Mouse (Mus musculus) frontal cortex, postnatal 10 days (tissue): ENCODE measurements around the gene Gjc2.

Experiments
- DNase-seq, 2 experiments: peaks; one replicate each; pipeline ENCODE4 v3.0.0; 2022; ENCODE audit warnings: low spot score in 2 of 2, mixed read lengths in 1 of 2

Gjc2 gene

GRCm38 (mm10) chr11:59161398-59161797 is 21.6 kb downstream of the Gjc2 start:
- DNase-seq = no peak

GRCm38 (mm10) chr11:59159558-59159957 is 23.5 kb downstream of the Gjc2 start:
- DNase-seq = no peak

DNA sequence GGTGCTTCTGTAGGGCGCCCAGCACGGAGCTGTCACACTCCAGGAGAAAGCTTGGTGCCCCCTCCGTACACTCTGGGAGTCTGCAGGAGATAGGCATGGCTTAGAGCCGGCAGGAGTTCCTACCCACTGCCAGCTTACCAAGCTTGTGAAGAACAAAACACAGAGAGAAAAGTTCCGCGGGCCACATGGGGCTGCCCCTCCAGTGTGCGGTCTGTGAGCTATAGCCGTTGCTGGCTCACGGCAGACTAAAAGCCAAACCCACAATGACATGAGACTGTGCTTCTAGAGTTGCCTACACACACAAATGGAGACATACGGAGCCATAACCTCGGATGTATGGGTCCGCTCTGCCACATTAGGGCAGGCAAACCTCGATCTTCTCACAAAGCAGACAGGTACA is 23.9 kb downstream of the Gjc2 start:
- DNase-seq = no peak

GRCm38 (mm10) chr11:59155900-59156299 is 27.1 kb downstream of the Gjc2 start:
- DNase-seq = no peak

- no peak for DNase-seq
These were observed 28.8 kb downstream of the Gjc2 start for GRCm38 (mm10) chr11:59154220-59154619.

DNA sequence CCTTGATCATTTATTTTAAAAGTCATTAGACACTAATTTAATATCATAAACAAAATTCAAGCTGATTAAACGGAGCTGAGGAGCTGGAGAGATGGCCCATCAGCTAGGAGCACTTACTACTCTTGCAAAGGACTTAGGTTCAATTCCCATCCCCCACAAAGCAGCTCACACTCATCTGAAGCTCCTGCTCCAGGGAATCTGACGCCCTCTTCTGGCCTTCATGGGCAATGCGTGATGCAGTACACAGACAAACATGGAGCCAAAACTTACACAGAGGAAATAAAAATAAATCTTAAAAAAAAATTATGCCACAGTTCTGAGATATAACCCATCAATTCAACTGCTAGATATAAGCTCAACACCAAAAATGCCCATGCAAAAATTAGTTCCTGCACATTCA is 31.3 kb downstream of the Gjc2 start:
- no peak for DNase-seq

GRCm38 (mm10) chr11:59149302-59149701 is 33.7 kb downstream of the Gjc2 start:
- no peak for DNase-seq

GRCm38 (mm10) chr11:59142962-59143361 is 40.1 kb downstream of the Gjc2 start:
- no peak for DNase-seq

- no peak for DNase-seq
These were observed 41.1 kb downstream of the Gjc2 start for GRCm38 (mm10) chr11:59141772-59142370.

DNA sequence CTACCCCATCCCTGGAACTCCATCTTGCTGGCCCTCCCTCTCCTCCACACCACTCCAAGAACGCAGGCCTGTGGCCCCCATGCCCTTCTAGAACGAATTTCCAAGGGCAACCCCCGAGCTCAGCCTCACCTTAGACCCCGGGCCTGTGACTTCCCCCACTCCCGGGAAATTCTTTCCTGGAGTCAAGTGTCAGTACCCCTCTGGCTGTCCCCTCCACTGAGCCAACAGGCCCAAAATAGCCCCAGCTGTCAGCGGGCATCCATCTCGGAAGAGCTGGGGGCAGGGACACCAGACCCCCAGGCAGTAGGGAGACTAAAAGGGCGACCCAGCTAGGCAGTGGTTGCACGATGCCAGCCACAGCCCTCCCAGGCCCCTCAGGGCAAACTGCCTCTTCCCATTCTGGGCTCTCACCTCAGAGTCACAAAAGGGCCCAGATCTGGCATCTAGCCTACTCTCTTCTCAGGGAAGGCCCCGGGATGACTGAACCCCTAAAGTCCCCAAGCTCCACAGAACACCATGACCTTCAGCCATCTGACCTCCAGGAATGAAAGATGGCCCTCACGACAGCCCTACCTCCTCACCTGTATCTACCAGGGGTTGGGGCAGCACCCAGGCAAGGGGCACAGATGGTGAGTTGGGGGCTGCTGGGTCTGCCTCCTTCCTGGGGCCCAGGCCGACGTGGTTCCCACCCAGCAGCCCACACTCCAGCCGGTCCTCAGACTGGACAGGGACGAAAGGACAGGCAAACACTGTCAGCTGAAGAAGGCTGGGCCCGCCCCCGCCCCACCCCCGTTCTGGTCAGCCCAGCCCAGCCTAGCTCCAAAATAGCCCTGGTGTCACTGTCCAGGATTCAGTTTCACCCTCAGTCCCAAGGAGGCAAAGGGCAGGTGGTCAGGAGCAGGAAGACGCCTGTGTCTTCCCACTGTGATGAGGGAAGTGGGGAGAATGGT is 44.2 kb downstream of the Gjc2 start:
- DNase-seq = no peak

GRCm38 (mm10) chr11:59136994-59137706 is 45.9 kb downstream of the Gjc2 start:
- DNase-seq = no peak

DNA sequence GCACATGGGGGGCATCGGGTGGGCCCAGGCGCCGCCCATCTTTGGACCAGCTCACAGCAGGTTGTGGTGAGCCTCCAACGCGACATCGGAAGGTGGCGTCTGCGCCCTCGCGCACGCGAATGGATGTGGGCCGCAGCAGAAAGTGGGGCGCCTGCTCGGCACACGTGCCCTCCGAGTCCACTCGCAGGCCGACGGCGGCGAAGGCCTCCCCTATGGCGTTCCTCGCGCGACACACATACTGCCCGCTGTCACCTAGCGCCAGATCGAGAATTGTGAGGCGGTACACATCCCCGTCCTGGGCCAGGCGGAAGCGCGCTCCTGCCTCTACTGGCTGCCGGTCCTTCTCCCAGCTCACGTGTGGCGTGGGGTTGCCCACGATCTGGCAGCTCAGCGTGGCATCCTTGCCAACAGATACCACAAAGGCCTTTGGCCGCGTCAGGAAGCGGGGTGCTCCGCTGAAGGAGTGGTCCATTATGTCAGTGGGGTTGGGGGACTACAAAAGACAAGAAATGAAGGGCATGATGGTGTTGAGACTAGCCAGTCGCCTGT is 47.0 kb downstream of the Gjc2 start, which contains the start of gene Obscn:
Obscn (minus strand) TSS at position 499 of the 549 bp plus-strand sequence.
- DNase-seq = no peak

DNA sequence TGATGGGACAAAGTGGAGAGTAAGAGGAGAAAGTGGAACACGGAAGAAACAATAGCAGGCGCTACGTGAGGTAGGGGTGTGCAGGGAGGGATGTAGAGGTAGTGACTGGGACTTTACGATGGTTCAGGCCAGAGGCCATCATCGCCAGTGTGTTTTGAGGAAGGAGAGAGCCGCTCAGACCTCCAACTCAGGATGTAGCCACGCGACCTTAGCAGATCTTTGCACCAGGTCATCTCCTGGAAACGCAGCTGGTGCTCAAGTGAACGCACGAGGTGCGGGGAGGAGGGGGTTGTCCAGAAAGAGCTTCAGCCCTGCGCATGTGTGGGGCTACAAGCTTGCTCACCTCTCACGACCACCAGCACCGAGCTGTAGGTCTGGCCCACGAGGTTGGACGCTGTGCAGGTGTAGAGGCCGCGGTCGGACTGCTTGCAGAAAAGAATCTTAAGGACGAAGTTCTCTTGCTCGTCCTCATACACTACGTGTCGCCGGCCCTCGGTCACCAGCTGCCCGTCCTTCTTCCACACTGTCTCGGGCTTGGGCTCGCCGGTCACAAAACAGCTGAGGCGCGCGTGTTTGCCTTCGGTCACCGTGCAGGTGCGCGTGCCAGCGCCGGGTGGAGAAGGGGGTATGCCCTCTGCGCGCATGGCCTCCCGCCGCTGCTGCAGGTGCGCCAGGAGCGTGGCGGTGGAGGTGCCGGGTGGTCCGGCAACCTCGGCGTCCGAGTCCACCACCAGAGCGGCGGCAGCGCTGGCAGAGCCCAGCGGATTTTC is 47.8 kb downstream of the Gjc2 start:
- DNase-seq = no peak

- DNase-seq = no peak
These were observed 48.5 kb downstream of the Gjc2 start for GRCm38 (mm10) chr11:59134373-59134997.

DNA sequence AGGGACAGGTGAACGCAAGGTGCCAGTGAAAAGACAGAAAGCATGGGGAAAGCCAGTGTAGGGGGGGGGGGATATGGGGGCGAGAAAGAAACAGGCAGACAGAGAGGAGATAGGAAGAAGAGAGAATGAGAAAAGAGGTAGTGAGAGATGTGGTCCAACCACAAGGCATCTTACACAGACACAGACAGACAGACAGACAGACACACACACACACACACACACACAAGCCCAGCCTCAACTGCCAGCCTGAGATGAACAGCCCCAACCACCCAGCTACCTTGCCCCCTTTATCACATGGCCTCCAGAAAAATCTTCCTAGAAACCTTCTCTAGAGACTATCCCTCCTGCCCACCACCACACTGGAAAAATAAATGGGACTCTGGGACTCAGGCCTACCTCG is 50.9 kb downstream of the Gjc2 start:
- DNase-seq = no peak

DNA sequence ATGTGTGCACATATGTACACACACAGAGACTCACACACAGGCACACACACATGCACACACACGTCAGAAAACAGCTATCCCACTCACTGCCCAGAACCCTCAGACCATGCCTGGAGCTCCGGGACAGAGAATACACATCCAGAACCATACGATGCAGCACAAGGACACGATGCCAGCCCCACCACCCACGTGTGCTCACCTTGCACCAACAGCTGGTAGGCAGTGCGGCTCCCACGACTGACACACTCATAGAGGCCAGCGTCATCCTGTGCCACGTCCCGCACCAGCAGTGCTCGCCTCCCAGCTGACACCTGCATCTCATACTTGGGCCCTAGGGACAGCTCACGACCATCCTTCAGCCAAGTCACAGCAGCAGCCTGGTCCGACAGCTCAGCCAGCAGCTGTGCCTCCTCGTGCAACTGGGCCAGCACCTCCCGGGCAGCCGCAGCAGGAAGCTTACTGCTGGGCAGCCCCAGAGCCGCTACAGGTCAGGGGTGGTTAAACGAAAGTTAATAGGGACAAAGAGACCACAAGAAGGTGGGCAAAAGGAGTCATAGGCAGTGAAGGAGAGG is 51.6 kb downstream of the Gjc2 start:
- DNase-seq = no peak

GRCm38 (mm10) chr11:59130782-59131181 is 52.2 kb downstream of the Gjc2 start:
- no peak for DNase-seq
